Mouse (Mus musculus) heart, embryonic 10.5 days (tissue): ENCODE measurements at regions not wholly inside any gene's neighbourhood (a gene's known extent, or its start where the extent isn't known, plus 50 kb on each side); places are given as distances from the start of the nearest gene placed in this dataset.

ENCODE experiments used
- DNase-seq: peaks from one replicate; pipeline ENCODE4 v3.0.0-alpha.2; 2017; ENCODE audit warnings: low spot score
- H3K27ac ChIP-seq: fragments of 300-500 bp; sonication (generic); 2 replicates; pipeline ENCODE4 v1.5.1; 2016; ENCODE audit warnings: mild to moderate bottlenecking
- H3K27me3 ChIP-seq: fragments of 300-500 bp; sonication (generic); 2 replicates; pipeline ENCODE4 v1.6.1; 2016; ENCODE audit warnings: mild to moderate bottlenecking; ENCODE audit not compliant: poor library complexity, insufficient read depth, severe bottlenecking
- H3K36me3 ChIP-seq: fragments of 300-500 bp; sonication (generic); 2 replicates; pipeline ENCODE4 v1.6.1; 2016; ENCODE audit warnings: mild to moderate bottlenecking, moderate library complexity
- H3K4me1 ChIP-seq: fragments of 300-500 bp; sonication (generic); 2 replicates; pipeline ENCODE4 v1.6.1; 2016; ENCODE audit warnings: mild to moderate bottlenecking
- H3K4me3 ChIP-seq: fragments of 300-500 bp; sonication (generic); 2 replicates; pipeline ENCODE4 v1.5.1; 2016; ENCODE audit warnings: mild to moderate bottlenecking, moderate library complexity
- H3K9me3 ChIP-seq: fragments of 300-500 bp; sonication (generic); 2 replicates; pipeline ENCODE4 v1.6.1; 2016; ENCODE audit warnings: mild to moderate bottlenecking, moderate library complexity
- WGBS: fragments of 180-500 bp; shearing (Covaris S2); methylation state at CpG from one replicate; pipeline ENCODE4 v1.1.7; 2016; 5-methylcytosine and 5-hydroxymethylcytosine counted together

GRCm38 (mm10) chr4:35417866-35418265 is 191.9 kb upstream of the C9orf72 start:
- DNase-seq, result no peak
- 57% methylated on average over 3 of the region's 3 CpGs for WGBS
- Histone ChIP-seq H3K27ac (no peak overlapping the region), H3K4me1 (no peaks in the 10 kb centered on the region), H3K4me3 (no peak overlapping the region), H3K9me3 (no peaks in the 10 kb centered on the region), H3K27me3 (no peaks in the 10 kb centered on the region), H3K36me3 (no peaks in the 10 kb centered on the region)

GRCm38 (mm10) chr4:35413488-35413887 is 187.5 kb upstream of the C9orf72 start:
- Histone ChIP-seq H3K27ac (no peak overlapping the region), H3K9me3 (no peaks in the 10 kb centered on the region), H3K4me1 (no peaks in the 10 kb centered on the region), H3K4me3 (no peak overlapping the region), H3K36me3 (no peaks in the 10 kb centered on the region), H3K27me3 (no peaks in the 10 kb centered on the region)
- 70% methylated on average over 3 of the region's 3 CpGs for WGBS
- DNase-seq, result no peak

GRCm38 (mm10) chr4:35405301-35406006 is 179.5 kb upstream of the C9orf72 start:
- H3K27ac ChIP-seq, result no peak overlapping the region
- DNase-seq, result no peak
- no peaks in the 10 kb centered on the region for H3K27me3 ChIP-seq
- no peak overlapping the region for H3K4me3 ChIP-seq
- WGBS, result 80% methylated on average over 7 of the region's 7 CpGs
- no peaks in the 10 kb centered on the region for H3K36me3 ChIP-seq
- no peaks in the 10 kb centered on the region for H3K9me3 ChIP-seq
- no peaks in the 10 kb centered on the region for H3K4me1 ChIP-seq

- H3K36me3 ChIP-seq, result no peaks in the 10 kb centered on the region
- no peak overlapping the region for H3K4me3 ChIP-seq
- no peaks in the 10 kb centered on the region for H3K9me3 ChIP-seq
- H3K27me3 ChIP-seq, result no peaks in the 10 kb centered on the region
- no peaks in the 10 kb centered on the region for H3K4me1 ChIP-seq
- WGBS, result 78% methylated on average over 2 of the region's 2 CpGs
- DNase-seq, result no peak
- no peak overlapping the region for H3K27ac ChIP-seq
Observed at GRCm38 (mm10) chr4:35404068-35404467, 178.1 kb upstream of the C9orf72 start.

- Histone ChIP-seq H3K27ac (no peak overlapping the region), H3K27me3 (no peaks in the 10 kb centered on the region), H3K36me3 (no peaks in the 10 kb centered on the region), H3K4me3 (no peak overlapping the region), H3K9me3 (no peaks in the 10 kb centered on the region), H3K4me1 (no peaks in the 10 kb centered on the region)
- 74% methylated on average over 6 of the region's 6 CpGs for WGBS
- no peak for DNase-seq
Observed at GRCm38 (mm10) chr4:35403594-35403993, 177.6 kb upstream of the C9orf72 start.

GRCm38 (mm10) chr4:35402376-35403133 is 176.6 kb upstream of the C9orf72 start:
- DNase-seq, result no peak
- Histone ChIP-seq H3K9me3 (no peaks in the 10 kb centered on the region), H3K4me3 (no peak overlapping the region), H3K27me3 (no peaks in the 10 kb centered on the region), H3K27ac (no peak overlapping the region), H3K36me3 (no peaks in the 10 kb centered on the region), H3K4me1 (no peaks in the 10 kb centered on the region)
- 77% methylated on average over 9 of the region's 9 CpGs for WGBS

- Histone ChIP-seq H3K9me3 (no peaks in the 10 kb centered on the region), H3K4me3 (no peak overlapping the region), H3K27ac (no peak overlapping the region), H3K27me3 (no peaks in the 10 kb centered on the region), H3K4me1 (no peaks in the 10 kb centered on the region), H3K36me3 (no peaks in the 10 kb centered on the region)
- WGBS, result 74% methylated on average over 4 of the region's 4 CpGs
- DNase-seq, result no peak
Observed at GRCm38 (mm10) chr4:35401783-35402182, 175.8 kb upstream of the C9orf72 start.

- Histone ChIP-seq H3K36me3 (no peaks in the 10 kb centered on the region), H3K4me3 (no peak overlapping the region), H3K27me3 (no peaks in the 10 kb centered on the region), H3K27ac (no peak overlapping the region), H3K4me1 (no peaks in the 10 kb centered on the region), H3K9me3 (no peaks in the 10 kb centered on the region)
- 85% methylated on average over 6 of the region's 6 CpGs for WGBS
- no peak for DNase-seq
Observed at GRCm38 (mm10) chr4:35400511-35400910, 174.5 kb upstream of the C9orf72 start.

GRCm38 (mm10) chr4:35395583-35395877 is 169.6 kb upstream of the C9orf72 start:
- Histone ChIP-seq H3K27me3 (no peaks in the 10 kb centered on the region), H3K4me3 (no peak overlapping the region), H3K4me1 (no peaks in the 10 kb centered on the region), H3K27ac (no peak overlapping the region), H3K9me3 (no peaks in the 10 kb centered on the region), H3K36me3 (no peaks in the 10 kb centered on the region)
- DNase-seq, result no peak
- WGBS, result 89% methylated on average over 5 of the region's 5 CpGs

- DNase-seq, result no peak
- 76% methylated on average over 16 of the region's 16 CpGs for WGBS
- H3K4me3 ChIP-seq, result no peak overlapping the region
- H3K27me3 ChIP-seq, result no peaks in the 10 kb centered on the region
- no peaks in the 10 kb centered on the region for H3K9me3 ChIP-seq
- no peak overlapping the region for H3K27ac ChIP-seq
- no peaks in the 10 kb centered on the region for H3K4me1 ChIP-seq
- no peaks in the 10 kb centered on the region for H3K36me3 ChIP-seq
Observed at GRCm38 (mm10) chr4:35394821-35395582, 169.0 kb upstream of the C9orf72 start.

GRCm38 (mm10) chr4:35375791-35376190 is 149.8 kb upstream of the C9orf72 start:
- no peak for DNase-seq
- 75% methylated on average over 4 of the region's 4 CpGs for WGBS
- 0 out of 2 replicates have a peak, but pooled peaks cover 4% of the 10 kb centered on the region for H3K9me3 ChIP-seq
- H3K27ac ChIP-seq, result no peak overlapping the region
- no peak overlapping the region for H3K4me3 ChIP-seq
- H3K4me1 ChIP-seq, result no peaks in the 10 kb centered on the region
- H3K27me3 ChIP-seq, result no peaks in the 10 kb centered on the region
- H3K36me3 ChIP-seq, result no peaks in the 10 kb centered on the region

- Histone ChIP-seq H3K9me3 (0 out of 2 replicates have a peak, but pooled peaks cover 4% of the 10 kb centered on the region), H3K36me3 (no peaks in the 10 kb centered on the region), H3K27ac (no peak overlapping the region), H3K4me3 (no peak overlapping the region), H3K4me1 (no peaks in the 10 kb centered on the region), H3K27me3 (no peaks in the 10 kb centered on the region)
- DNase-seq, result no peak
- 64% methylated on average over 9 of the region's 9 CpGs for WGBS
Observed at GRCm38 (mm10) chr4:35373213-35373860, 147.4 kb upstream of the C9orf72 start.
